Mouse (Mus musculus): ENCODE data around the gene Enah.

DNA sequence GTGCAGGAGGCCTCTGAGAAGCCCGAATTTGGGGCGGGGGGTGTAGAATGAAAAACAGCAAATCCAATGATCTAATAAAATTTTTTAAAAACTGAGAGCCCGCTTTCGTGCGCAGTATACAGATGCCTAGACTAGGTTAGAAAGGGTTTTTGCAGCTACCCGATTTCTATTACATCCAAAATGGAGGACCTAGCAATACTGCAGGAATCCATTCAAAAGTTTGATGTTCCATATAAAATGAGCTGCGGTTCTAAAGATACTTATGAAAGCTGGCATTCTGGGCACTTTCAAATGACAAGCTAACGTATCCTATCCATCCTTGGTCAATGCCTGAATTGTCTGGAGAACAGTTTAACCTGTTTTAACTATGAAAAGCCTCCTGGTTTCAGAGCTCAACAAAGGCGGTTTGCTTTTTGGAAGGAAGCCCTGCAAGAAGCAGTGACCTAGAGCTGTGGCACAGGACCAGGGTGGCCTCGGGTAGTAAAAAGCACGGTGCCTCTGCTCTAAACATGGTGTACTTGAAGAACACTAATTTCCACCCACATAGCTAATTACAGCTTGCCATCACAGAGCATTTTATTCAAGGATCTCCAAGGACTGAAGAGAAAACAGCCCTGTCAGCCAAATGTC, 1.2 kb upstream of the Enah start:
- TF ChIP-seq CTCF (IDR thresholded peaks at IDR 0.05; ENCODE audit: low read depth, low read length) (no peak), POLR2A (IDR thresholded peaks at IDR 0.05; ENCODE audit: extremely low read depth, insufficient read depth, low read length) (no peak)
